Mouse (Mus musculus): ENCODE measurements around the gene Aurkb. TPM values are rescaled to one million over a fixed set of nuclear protein-coding genes. Genes with fewer than 3 reads are reported as not detected.

The Aurkb gene
- polyA plus RNA-seq, 1 experiment from 2014 or later = 95.3 TPM

- Histone ChIP-seq H3K27me3 (ENCODE audit: control insufficient read depth, insufficient read depth, low read length) (no peaks in the 10 kb centered on the region), H3K9ac (ENCODE audit: low read length) (peak overlapping the region; percentile 66), H3K27ac (ENCODE audit: low read length) (peak overlapping the region; percentile 47), H3K4me3 (ENCODE audit: low read length) (peak overlapping the region; percentile 44), H3K4me1 (ENCODE audit: control insufficient read depth, insufficient read depth, low read length) (peaks cover 41% of the 10 kb centered on the region), H3K36me3 (ENCODE audit: control insufficient read depth, insufficient read depth) (no peaks in the 10 kb centered on the region), H3K4me2 (ENCODE audit: low read depth, low read length) (peak overlapping the region; percentile 76), H3K9me3 (replicated peaks; ENCODE audit: control insufficient read depth, low read length) (no peaks in the 10 kb centered on the region)
- WGBS = 3% methylated on average over 29 of the region's 29 CpGs
- no peak for ATAC-seq (replicated peaks; ENCODE audit: extremely low read depth, insufficient read depth, low FRiP score)
These were observed 20.9 kb downstream of the Aurkb start for GRCm38 (mm10) chr11:69066163-69066861.

DNA sequence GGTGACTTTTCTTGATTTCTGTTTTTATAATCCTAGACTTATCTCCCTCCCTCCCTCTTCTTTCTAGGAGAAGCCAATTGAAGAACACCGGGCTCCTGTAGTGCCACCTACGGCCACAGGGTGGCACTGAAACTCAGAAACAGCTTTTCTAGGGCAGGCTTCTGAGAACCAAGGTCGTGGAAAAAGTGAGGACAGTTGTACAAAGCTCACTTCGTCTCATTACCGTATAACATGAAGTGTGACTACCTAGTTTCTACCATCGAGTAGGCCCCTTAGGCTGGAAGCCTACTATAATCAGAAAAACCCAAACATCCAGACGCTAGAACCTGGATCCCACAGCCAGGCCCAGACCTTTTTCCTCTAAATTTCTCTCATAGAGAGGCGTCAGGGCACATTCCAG, 21.5 kb downstream of the Aurkb start:
- Histone ChIP-seq H3K36me3 (ENCODE audit: control insufficient read depth, insufficient read depth) (no peaks in the 10 kb centered on the region), H3K9ac (ENCODE audit: low read length) (peak overlapping the region; percentile 66), H3K4me3 (ENCODE audit: low read length) (peak overlapping the region; percentile 44), H3K4me2 (ENCODE audit: low read depth, low read length) (peak overlapping the region; percentile 76), H3K9me3 (replicated peaks; ENCODE audit: control insufficient read depth, low read length) (no peaks in the 10 kb centered on the region), H3K27ac (ENCODE audit: low read length) (peak overlapping the region; percentile 94), H3K27me3 (ENCODE audit: control insufficient read depth, insufficient read depth, low read length) (no peaks in the 10 kb centered on the region), H3K4me1 (ENCODE audit: control insufficient read depth, insufficient read depth, low read length) (peaks cover 38% of the 10 kb centered on the region)
- WGBS = 5% methylated on average over 8 of the region's 8 CpGs
- ATAC-seq (replicated peaks; ENCODE audit: extremely low read depth, insufficient read depth, low FRiP score) = no peak; the same call in 1 of the 2 replicates

GRCm38 (mm10) chr11:69067601-69068000, 22.2 kb downstream of the Aurkb start:
- no peaks in the 10 kb centered on the region for H3K36me3 ChIP-seq (ENCODE audit: control insufficient read depth, insufficient read depth)
- peak overlapping the region; percentile 41; the same call in 1 of the 2 replicates for H3K9ac ChIP-seq (ENCODE audit: low read length)
- no peak overlapping the region; the same call in 1 of the 2 replicates for H3K4me3 ChIP-seq (ENCODE audit: low read length)
- peak overlapping the region; percentile 76 for H3K4me2 ChIP-seq (ENCODE audit: low read depth, low read length)
- WGBS = 13% methylated on average over 6 of the region's 6 CpGs
- peaks cover 42% of the 10 kb centered on the region for H3K4me1 ChIP-seq (ENCODE audit: control insufficient read depth, insufficient read depth, low read length)
- H3K9me3 ChIP-seq (replicated peaks; ENCODE audit: control insufficient read depth, low read length) = no peaks in the 10 kb centered on the region
- 0 out of 2 replicates have a peak, but pooled peaks have one; percentile 4 for ATAC-seq (replicated peaks; ENCODE audit: extremely low read depth, insufficient read depth, low FRiP score)
- H3K27me3 ChIP-seq (ENCODE audit: control insufficient read depth, insufficient read depth, low read length) = no peaks in the 10 kb centered on the region
- H3K27ac ChIP-seq (ENCODE audit: low read length) = peak overlapping the region; percentile 94

DNA sequence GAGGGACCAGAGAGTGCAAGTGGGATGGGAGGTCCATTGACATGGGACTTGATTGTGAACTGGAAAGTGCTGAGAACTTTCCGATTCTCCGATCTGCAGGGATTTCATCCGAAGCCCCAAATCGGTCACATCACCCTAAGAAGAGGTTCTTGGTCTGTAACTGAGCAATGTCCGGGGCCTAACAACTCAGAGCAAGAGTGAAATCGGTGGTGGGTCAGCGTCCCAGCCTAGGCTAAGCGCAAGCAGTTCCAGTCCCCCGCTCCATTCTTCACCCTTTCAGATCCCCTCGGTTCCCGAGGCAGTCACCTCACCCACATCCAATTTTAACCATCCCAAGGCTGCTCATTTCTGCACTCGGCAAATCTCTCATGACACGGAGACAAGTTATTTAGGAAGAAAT, 24.6 kb downstream of the Aurkb start:
- peaks cover 42% of the 10 kb centered on the region for H3K4me1 ChIP-seq (ENCODE audit: control insufficient read depth, insufficient read depth, low read length)
- H3K4me3 ChIP-seq (ENCODE audit: low read length) = peak overlapping the region; percentile 80
- H3K4me2 ChIP-seq (ENCODE audit: low read depth, low read length) = peak overlapping the region; percentile 63
- H3K27me3 ChIP-seq (ENCODE audit: control insufficient read depth, insufficient read depth, low read length) = no peaks in the 10 kb centered on the region
- peak overlapping the region; percentile 96 for H3K27ac ChIP-seq (ENCODE audit: low read length)
- 1% methylated on average over 13 of the region's 13 CpGs for WGBS
- no peak for ATAC-seq (replicated peaks; ENCODE audit: extremely low read depth, insufficient read depth, low FRiP score)
- no peaks in the 10 kb centered on the region for H3K36me3 ChIP-seq (ENCODE audit: control insufficient read depth, insufficient read depth)
- H3K9ac ChIP-seq (ENCODE audit: low read length) = peak overlapping the region; percentile 92
- no peaks in the 10 kb centered on the region for H3K9me3 ChIP-seq (replicated peaks; ENCODE audit: control insufficient read depth, low read length)

DNA sequence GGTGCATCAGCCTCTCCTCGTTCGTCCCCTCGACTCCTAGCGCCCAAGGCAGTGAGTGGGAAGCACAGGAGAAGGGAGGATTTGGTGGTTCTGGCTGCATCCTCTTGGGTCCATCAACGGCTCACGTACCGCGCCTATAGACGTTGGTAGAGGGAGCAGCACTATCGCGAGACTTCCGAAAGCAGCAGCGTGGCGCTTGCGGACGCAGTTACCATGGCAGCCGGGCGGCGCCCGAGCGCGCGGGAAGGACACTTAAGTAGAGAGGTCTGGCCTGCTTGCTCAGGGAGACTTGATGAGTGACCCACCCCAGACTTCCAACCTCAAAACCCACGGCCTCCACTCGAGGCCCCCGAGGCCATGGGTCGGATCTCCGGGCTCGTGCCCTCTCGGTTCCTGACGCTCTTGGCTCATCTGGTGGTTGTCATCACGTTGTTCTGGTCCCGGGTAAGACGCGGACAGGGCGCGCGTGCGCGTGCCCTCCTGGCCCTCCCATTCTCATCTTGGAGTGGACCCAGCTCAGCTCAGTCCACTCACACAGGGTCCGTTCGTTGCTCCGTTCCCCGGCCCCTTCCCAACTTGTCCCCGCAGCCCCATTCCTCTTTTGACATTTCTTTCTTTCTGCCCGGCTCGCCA, 25.3 kb downstream of the Aurkb start, which contains the start of gene Tmem107:
Tmem107 (plus strand) TSS at position 217 of the 633 bp plus-strand sequence.
- Histone ChIP-seq H3K9me3 (replicated peaks; ENCODE audit: control insufficient read depth, low read length) (no peaks in the 10 kb centered on the region), H3K27ac (ENCODE audit: low read length) (peak within 1 kb of the TSS; percentile 96), H3K4me1 (ENCODE audit: control insufficient read depth, insufficient read depth, low read length) (peaks cover 42% of the 10 kb centered on the region), H3K27me3 (ENCODE audit: control insufficient read depth, insufficient read depth, low read length) (no peaks in the 10 kb centered on the region), H3K36me3 (ENCODE audit: control insufficient read depth, insufficient read depth) (no peaks in the 10 kb centered on the region), H3K4me2 (ENCODE audit: low read depth, low read length) (peak within 1 kb of the TSS; percentile 63), H3K9ac (ENCODE audit: low read length) (peak within 1 kb of the TSS; percentile 92), H3K4me3 (ENCODE audit: low read length) (peak within 1 kb of the TSS; percentile 80)
- under 1% methylated on average over 47 of the region's 47 CpGs for WGBS
- peak; percentile 84 for ATAC-seq (replicated peaks; ENCODE audit: extremely low read depth, insufficient read depth, low FRiP score)

- H3K9me3 ChIP-seq (replicated peaks; ENCODE audit: control insufficient read depth, low read length) = no peaks in the 10 kb centered on the region
- 28% methylated on average over 9 of the region's 9 CpGs for WGBS
- H3K27ac ChIP-seq (ENCODE audit: low read length) = peak overlapping the region; percentile 96
- H3K9ac ChIP-seq (ENCODE audit: low read length) = peak overlapping the region; percentile 92
- peaks cover 39% of the 10 kb centered on the region for H3K4me1 ChIP-seq (ENCODE audit: control insufficient read depth, insufficient read depth, low read length)
- H3K27me3 ChIP-seq (ENCODE audit: control insufficient read depth, insufficient read depth, low read length) = no peaks in the 10 kb centered on the region
- peak overlapping the region; percentile 80 for H3K4me3 ChIP-seq (ENCODE audit: low read length)
- peak overlapping the region; percentile 63 for H3K4me2 ChIP-seq (ENCODE audit: low read depth, low read length)
- no peaks in the 10 kb centered on the region for H3K36me3 ChIP-seq (ENCODE audit: control insufficient read depth, insufficient read depth)
- no peak for ATAC-seq (replicated peaks; ENCODE audit: extremely low read depth, insufficient read depth, low FRiP score)
These were observed 25.8 kb downstream of the Aurkb start for GRCm38 (mm10) chr11:69071262-69071661.

GRCm38 (mm10) chr11:69072234-69072633, 26.8 kb downstream of the Aurkb start:
- H3K4me2 ChIP-seq (ENCODE audit: low read depth, low read length) = peak overlapping the region; percentile 64
- peak overlapping the region; percentile 90 for H3K27ac ChIP-seq (ENCODE audit: low read length)
- 81% methylated on average over 11 of the region's 11 CpGs for WGBS
- H3K9ac ChIP-seq (ENCODE audit: low read length) = peak overlapping the region; percentile 77
- no peak overlapping the region for H3K4me3 ChIP-seq (ENCODE audit: low read length)
- no peaks in the 10 kb centered on the region for H3K27me3 ChIP-seq (ENCODE audit: control insufficient read depth, insufficient read depth, low read length)
- peaks cover 37% of the 10 kb centered on the region for H3K4me1 ChIP-seq (ENCODE audit: control insufficient read depth, insufficient read depth, low read length)
- H3K9me3 ChIP-seq (replicated peaks; ENCODE audit: control insufficient read depth, low read length) = no peaks in the 10 kb centered on the region
- no peak for ATAC-seq (replicated peaks; ENCODE audit: extremely low read depth, insufficient read depth, low FRiP score)
- H3K36me3 ChIP-seq (ENCODE audit: control insufficient read depth, insufficient read depth) = no peaks in the 10 kb centered on the region

- Histone ChIP-seq H3K27me3 (ENCODE audit: control insufficient read depth, insufficient read depth, low read length) (no peaks in the 10 kb centered on the region), H3K4me3 (ENCODE audit: low read length) (peak overlapping the region; percentile 46), H3K36me3 (ENCODE audit: control insufficient read depth, insufficient read depth) (no peaks in the 10 kb centered on the region), H3K4me2 (ENCODE audit: low read depth, low read length) (peak overlapping the region; percentile 64), H3K9ac (ENCODE audit: low read length) (peak overlapping the region; percentile 77), H3K9me3 (replicated peaks; ENCODE audit: control insufficient read depth, low read length) (no peaks in the 10 kb centered on the region), H3K27ac (ENCODE audit: low read length) (peak overlapping the region; percentile 90), H3K4me1 (ENCODE audit: control insufficient read depth, insufficient read depth, low read length) (peaks cover 33% of the 10 kb centered on the region)
- WGBS = 15% methylated on average over 9 of the region's 9 CpGs
- no peak for ATAC-seq (replicated peaks; ENCODE audit: extremely low read depth, insufficient read depth, low FRiP score)
These were observed 27.2 kb downstream of the Aurkb start for GRCm38 (mm10) chr11:69072666-69073064.

All from heart, embryonic 16.5 days (tissue).